Mouse (Mus musculus) C2C12 (cell line): ENCODE results near the gene Chrm2. TPM values are rescaled to one million over a fixed set of nuclear protein-coding genes. Genes with fewer than 3 reads are reported as not detected.

Experiments used
- H3K27me3 ChIP-seq: one replicate; pipeline ENCODE4 v1.6.1; 2011; ENCODE audit not compliant: control insufficient read depth, insufficient read depth, insufficient read length
- H3K36me3 ChIP-seq: one replicate; pipeline ENCODE4 v1.6.1; 2011; ENCODE audit not compliant: control insufficient read depth, insufficient read depth
- H3K4me3 ChIP-seq: one replicate; pipeline ENCODE4 v1.5.1; 2011; ENCODE audit warnings: mild to moderate bottlenecking, control low read depth; ENCODE audit not compliant: poor library complexity, insufficient read depth, severe bottlenecking
- H3K79me2 ChIP-seq: one replicate; pipeline ENCODE4 v1.6.1; 2011; ENCODE audit not compliant: control insufficient read depth, insufficient read depth
- H3K79me3 ChIP-seq: one replicate; pipeline ENCODE4 v1.6.1; 2011; ENCODE audit warnings: low read depth, control low read depth
- H3ac ChIP-seq: one replicate; pipeline ENCODE3; 2011; ENCODE audit warnings: low read depth; ENCODE audit not compliant: control insufficient read depth, insufficient read length
- CEBPB ChIP-seq: IDR thresholded peaks from one replicate; pipeline ENCODE4 v1.6.1; 2011; ENCODE audit warnings: low read depth, mild to moderate bottlenecking, control low read depth, moderate library complexity
- CTCF ChIP-seq: IDR thresholded peaks from one replicate; pipeline ENCODE4 v1.5.1; 2011; ENCODE audit not compliant: control insufficient read depth, insufficient read depth, insufficient read length
- FOSL1 ChIP-seq: IDR thresholded peaks from one replicate; pipeline ENCODE4 v1.8.0; 2011; ENCODE audit warnings: mild to moderate bottlenecking, low read length; ENCODE audit not compliant: poor library complexity, insufficient read depth, severe bottlenecking
- MAX ChIP-seq: IDR thresholded peaks from one replicate; pipeline ENCODE4 v1.6.1; 2011; ENCODE audit warnings: mild to moderate bottlenecking, control low read depth
- MYOD1 ChIP-seq: IDR thresholded peaks from one replicate; pipeline ENCODE4 v1.6.1; 2011; ENCODE audit warnings: low read depth; ENCODE audit not compliant: control insufficient read depth, insufficient read length
- MYOG ChIP-seq: IDR thresholded peaks from one replicate; pipeline ENCODE4 v1.6.1; 2011; ENCODE audit not compliant: control insufficient read depth, insufficient read length; ENCODE audit errors: extremely low read depth
- USF1 ChIP-seq: IDR thresholded peaks from one replicate; pipeline ENCODE4 v1.6.1; 2011; ENCODE audit warnings: low read depth, mild to moderate bottlenecking, control low read depth, moderate library complexity
- microRNA-seq: library from miRNA; unstranded; fragments of <30 nt; microRNA quantifications from one replicate; pipeline ENCODE4, GENCODE M21; 2019; ENCODE audit warnings: borderline microRNAs expressed
- polyA plus RNA-seq: library from polyadenylated mRNA; unstranded; fragments of >200 nt; fragmentation: generic; extraction: Trizol; gene quantifications from one replicate; pipeline ENCODE4 v1.2.1, GENCODE M21; 2012; ENCODE audit warnings: missing spikeins

The Chrm2 gene
- polyA plus RNA-seq, 1 experiment, result not detected

DNA sequence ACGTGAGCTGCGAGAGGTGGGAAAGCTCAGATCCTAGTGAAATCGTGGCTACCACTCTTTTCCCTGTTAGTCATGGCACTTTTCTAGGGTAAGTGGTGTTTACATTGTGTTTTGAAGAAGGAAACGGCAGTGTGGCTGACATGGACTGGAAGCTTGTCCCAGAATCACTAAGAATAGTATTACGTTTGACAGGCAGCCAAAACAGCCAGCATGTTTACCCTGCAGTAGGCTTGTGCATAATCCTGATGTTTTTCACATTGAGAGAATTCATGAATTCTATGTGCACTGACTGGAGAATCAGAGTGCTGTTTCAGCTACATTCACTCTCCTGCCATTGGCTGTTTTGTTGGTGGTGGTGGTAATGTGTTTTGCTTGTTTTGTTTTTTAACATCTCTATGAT lies 129.4 kb downstream of the Chrm2 start:
- H3K36me3 ChIP-seq, result no peaks in the 10 kb centered on the region
- no peak overlapping the region for H3K4me3 ChIP-seq
- no peaks in the 10 kb centered on the region for H3K79me2 ChIP-seq
- H3ac ChIP-seq, result no peak overlapping the region
- TF ChIP-seq CEBPB (no peak), CTCF (no peak), FOSL1 (no peak), MYOD1 (no peak), USF1 (no peak), MYOG (no peak)
- H3K27me3 ChIP-seq, result no peaks in the 10 kb centered on the region
- H3K79me3 ChIP-seq, result no peaks in the 10 kb centered on the region

DNA sequence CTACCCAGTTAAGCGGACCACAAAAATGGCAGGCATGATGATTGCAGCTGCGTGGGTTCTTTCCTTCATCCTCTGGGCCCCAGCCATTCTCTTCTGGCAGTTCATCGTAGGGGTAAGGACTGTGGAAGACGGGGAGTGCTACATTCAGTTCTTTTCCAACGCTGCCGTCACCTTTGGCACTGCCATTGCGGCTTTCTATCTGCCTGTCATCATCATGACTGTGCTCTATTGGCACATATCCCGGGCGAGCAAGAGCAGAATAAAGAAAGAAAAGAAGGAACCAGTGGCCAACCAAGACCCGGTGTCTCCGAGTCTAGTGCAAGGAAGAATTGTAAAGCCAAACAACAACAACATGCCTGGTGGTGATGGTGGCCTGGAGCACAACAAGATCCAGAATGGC lies 135.7 kb downstream of the Chrm2 start:
- H3K79me3 ChIP-seq, result no peaks in the 10 kb centered on the region
- H3K4me3 ChIP-seq, result no peak overlapping the region
- no peaks in the 10 kb centered on the region for H3K36me3 ChIP-seq
- no peaks in the 10 kb centered on the region for H3K27me3 ChIP-seq
- no peak overlapping the region for H3ac ChIP-seq
- no peak for TF ChIP-seq MYOD1
- no peak for TF ChIP-seq USF1
- TF ChIP-seq FOSL1, result no peak
- no peak for TF ChIP-seq CTCF
- TF ChIP-seq MYOG, result no peak
- TF ChIP-seq CEBPB, result no peak
- TF ChIP-seq MAX, result no peak
- H3K79me2 ChIP-seq, result no peaks in the 10 kb centered on the region

DNA sequence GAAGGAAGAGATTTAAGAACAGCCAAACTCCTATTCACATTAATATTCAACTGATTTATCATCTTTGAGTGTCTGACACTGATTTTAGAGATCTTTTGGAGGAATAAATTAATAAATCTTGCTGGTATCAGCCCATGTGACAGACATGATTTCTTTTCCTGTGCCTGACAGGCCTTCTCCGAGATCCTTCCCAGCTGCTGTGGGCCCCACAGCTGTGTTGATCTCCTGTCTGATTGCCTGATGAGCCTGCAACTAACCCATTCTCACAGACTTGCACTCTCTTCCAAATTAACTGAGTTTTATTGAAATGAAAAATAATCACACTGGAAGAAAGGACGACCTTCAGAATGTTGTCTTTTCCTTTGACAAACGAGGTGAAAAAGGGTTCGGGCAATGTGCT lies 140.6 kb downstream of the Chrm2 start:
- no peaks in the 10 kb centered on the region for H3K36me3 ChIP-seq
- H3K79me2 ChIP-seq, result no peaks in the 10 kb centered on the region
- no peak overlapping the region for H3ac ChIP-seq
- H3K4me3 ChIP-seq, result no peak overlapping the region
- no peaks in the 10 kb centered on the region for H3K27me3 ChIP-seq
- no peak for TF ChIP-seq CEBPB
- no peak for TF ChIP-seq MAX
- no peak for TF ChIP-seq FOSL1
- TF ChIP-seq MYOG, result no peak
- no peak for TF ChIP-seq USF1
- TF ChIP-seq MYOD1, result no peak
- TF ChIP-seq CTCF, result no peak
- no peaks in the 10 kb centered on the region for H3K79me3 ChIP-seq

DNA sequence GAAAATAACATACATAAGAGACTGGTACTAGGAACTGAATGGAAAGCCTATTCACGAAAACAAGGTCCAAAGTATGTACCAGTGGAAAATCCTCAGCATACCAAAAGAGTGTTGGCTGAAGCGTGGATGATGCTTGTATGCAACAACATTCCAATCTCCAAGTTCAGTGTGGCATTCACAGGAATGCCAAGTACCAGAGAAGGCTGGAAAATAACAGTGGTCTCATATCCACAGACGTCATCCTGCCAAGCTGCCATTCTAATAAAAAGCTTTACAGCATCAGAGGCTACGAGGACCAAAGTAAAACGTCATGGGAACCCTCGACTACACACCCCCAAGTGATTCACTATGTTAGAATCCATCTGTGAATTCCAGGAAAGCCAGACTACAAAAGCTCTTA lies 153.4 kb downstream of the Chrm2 start:
- no peaks in the 10 kb centered on the region for H3K27me3 ChIP-seq
- no peaks in the 10 kb centered on the region for H3K79me2 ChIP-seq
- H3K36me3 ChIP-seq, result no peaks in the 10 kb centered on the region
- no peaks in the 10 kb centered on the region for H3K79me3 ChIP-seq
- no peak overlapping the region for H3ac ChIP-seq
- TF ChIP-seq CEBPB (no peak), MYOD1 (no peak), MYOG (no peak), MAX (no peak)
- no peak overlapping the region for H3K4me3 ChIP-seq

- no peak overlapping the region for H3K4me3 ChIP-seq
- H3K36me3 ChIP-seq, result no peaks in the 10 kb centered on the region
- H3K27me3 ChIP-seq, result no peaks in the 10 kb centered on the region
- H3ac ChIP-seq, result no peak overlapping the region
- H3K79me3 ChIP-seq, result no peaks in the 10 kb centered on the region
- TF ChIP-seq CTCF (no peak), MYOD1 (no peak), USF1 (no peak), MAX (no peak), MYOG (no peak), FOSL1 (no peak), CEBPB (no peak)
- no peaks in the 10 kb centered on the region for H3K79me2 ChIP-seq
Measured at GRCm38 (mm10) chr6:36566886-36567285, 179.0 kb downstream of the Chrm2 start.

Small RNAs within 50 kb of the gene (microRNA-seq; reads per million reads assigned to microRNA genes)
- not detected for gene Mir490
